Mouse (Mus musculus) olfactory bulb, adult 2 months (tissue): ENCODE results near the gene Sec22a.

Experiments used
- CTCF ChIP-seq: fragments of 200-500 bp; IDR thresholded peaks from 2 replicates; pipeline ENCODE4 v1.5.1; 2012; ENCODE audit warnings: low read depth, mild to moderate bottlenecking, low read length, moderate library complexity; ENCODE audit not compliant: insufficient read depth
- POLR2A ChIP-seq: fragments of 200-500 bp; IDR thresholded peaks from 2 replicates; pipeline ENCODE4 v1.6.1; 2012; ENCODE audit warnings: mild to moderate bottlenecking, low read depth, low read length, moderate library complexity; ENCODE audit not compliant: insufficient read depth

- no peak for TF ChIP-seq POLR2A
- TF ChIP-seq CTCF = no peak
Observed at GRCm38 (mm10) chr16:35392813-35393212, 29.1 kb upstream of the Sec22a start.
